Mouse (Mus musculus): ENCODE data around the gene Kcnab2. TPM values are rescaled to one million over a fixed set of nuclear protein-coding genes. Genes with fewer than 3 reads are reported as not detected.

The Kcnab2 gene
- total RNA-seq, 2 experiments from 2014 or later: 4.6 to 5.5 TPM

GRCm38 (mm10) chr4:152392627-152393026 lies 85.0 kb downstream of the Kcnab2 start:
- no peak for DNase-seq (ENCODE audit: low spot score in 2 of 2)

GRCm38 (mm10) chr4:152392192-152392591 lies 85.5 kb downstream of the Kcnab2 start:
- DNase-seq (ENCODE audit: low spot score in 2 of 2): no peak

GRCm38 (mm10) chr4:152385644-152386043 lies 92.0 kb downstream of the Kcnab2 start:
- DNase-seq (ENCODE audit: low spot score in 2 of 2): peak in 1 of 2 experiments; percentile 27

GRCm38 (mm10) chr4:152382528-152383252 lies 95.0 kb downstream of the Kcnab2 start:
- no peak for DNase-seq (ENCODE audit: low spot score in 2 of 2)

- no peak for DNase-seq (ENCODE audit: low spot score in 2 of 2)
These were observed 112.4 kb downstream of the Kcnab2 start for GRCm38 (mm10) chr4:152365228-152365627.

- DNase-seq (ENCODE audit: low spot score in 2 of 2): no peak
These were observed 115.5 kb downstream of the Kcnab2 start for GRCm38 (mm10) chr4:152362180-152362579.

- DNase-seq (ENCODE audit: low spot score in 2 of 2): no peak
These were observed 116.8 kb downstream of the Kcnab2 start for GRCm38 (mm10) chr4:152360855-152361254.

GRCm38 (mm10) chr4:152359700-152360099 lies 118.0 kb downstream of the Kcnab2 start:
- no peak for DNase-seq (ENCODE audit: low spot score in 2 of 2)

GRCm38 (mm10) chr4:152355672-152356071 lies 122.0 kb downstream of the Kcnab2 start:
- no peak for DNase-seq (ENCODE audit: low spot score in 2 of 2)

GRCm38 (mm10) chr4:152353886-152354637 lies 123.6 kb downstream of the Kcnab2 start:
- DNase-seq (ENCODE audit: low spot score in 2 of 2): no peak

GRCm38 (mm10) chr4:152351422-152352305 lies 126.0 kb downstream of the Kcnab2 start:
- no peak for DNase-seq (ENCODE audit: low spot score in 2 of 2)

GRCm38 (mm10) chr4:152350722-152351421 lies 126.8 kb downstream of the Kcnab2 start:
- no peak for DNase-seq (ENCODE audit: low spot score in 2 of 2)

- no peak for DNase-seq (ENCODE audit: low spot score in 2 of 2)
These were observed 127.8 kb downstream of the Kcnab2 start for GRCm38 (mm10) chr4:152349837-152350381.

- DNase-seq (ENCODE audit: low spot score in 2 of 2): no peak
These were observed 132.4 kb downstream of the Kcnab2 start for GRCm38 (mm10) chr4:152345120-152345889.

GRCm38 (mm10) chr4:152344651-152345050 lies 133.0 kb downstream of the Kcnab2 start:
- DNase-seq (ENCODE audit: low spot score in 2 of 2): no peak

- no peak for DNase-seq (ENCODE audit: low spot score in 2 of 2)
These were observed 134.4 kb downstream of the Kcnab2 start for GRCm38 (mm10) chr4:152343296-152343695.

All from adrenal gland, adult 18-20 months (tissue).